Mouse (Mus musculus): ENCODE measurements around the gene Gm20916.
"Not testable (repeated sequence)": the region's sequence is repeated elsewhere in the genome, so short reads cannot be mapped to it uniquely, and the experiment has no call there.

The Gm20916 gene

DNA sequence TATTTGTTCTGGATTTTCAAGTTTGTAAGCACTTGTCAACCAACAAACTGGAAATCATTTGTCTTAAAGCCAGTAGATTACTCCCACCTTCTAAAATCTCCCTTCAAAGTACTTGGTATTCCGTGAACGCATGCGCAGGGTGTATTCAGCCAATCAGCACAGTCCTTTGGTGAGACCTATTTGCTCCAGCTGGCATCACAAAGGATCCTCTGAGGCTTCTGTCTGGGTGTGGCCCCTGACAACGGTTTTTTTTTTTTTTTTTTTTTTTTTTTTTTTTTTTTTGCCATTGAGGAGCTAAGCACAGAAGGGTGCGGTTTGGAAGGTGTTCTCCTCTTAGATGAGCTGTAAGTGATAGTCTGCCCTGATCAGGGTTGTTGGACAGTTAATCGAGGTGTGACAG is at the start of gene Gm20916:
TSS of gene Gm20916 (plus strand) at position 301 of the 400 bp plus-strand sequence.
- DNase-seq (ENCODE audit: low spot score in 2 of 2): not testable (repeated sequence)

Data from left cerebral cortex, adult 9 months (tissue).